Mouse (Mus musculus) neural tube, embryonic 13.5 days (tissue): ENCODE measurements at regions not wholly inside any gene's neighbourhood (a gene's known extent, or its start where the extent isn't known, plus 50 kb on each side); places are given as distances from the start of the nearest gene placed in this dataset.

ENCODE experiments used
- ATAC-seq: fragments of 200-750 bp; cut with Nextera tagmentation; 2 replicates; pipeline ENCODE4 v1.8.0; 2017; ENCODE audit warnings: low read depth, mild to moderate bottlenecking, moderate TSS enrichment, moderate library complexity
- H3K27ac ChIP-seq: fragments of 300-500 bp; sonication (generic); replicated peaks from 2 replicates; pipeline ENCODE4 v1.5.1; 2015; ENCODE audit warnings: moderate library complexity, mild to moderate bottlenecking, inconsistent platforms
- H3K27me3 ChIP-seq: fragments of 300-500 bp; sonication (generic); 2 replicates; pipeline ENCODE4 v1.6.1; 2015; ENCODE audit warnings: mild to moderate bottlenecking, inconsistent platforms
- H3K36me3 ChIP-seq: fragments of 300-500 bp; sonication (generic); 2 replicates; pipeline ENCODE4 v1.6.1; 2015; ENCODE audit warnings: mild to moderate bottlenecking, inconsistent platforms
- H3K4me1 ChIP-seq: fragments of 300-500 bp; sonication (generic); replicated peaks from 2 replicates; pipeline ENCODE4 v1.6.1; 2015; ENCODE audit warnings: inconsistent platforms
- H3K4me2 ChIP-seq: fragments of 300-500 bp; sonication (generic); 2 replicates; pipeline ENCODE4 v1.6.1; 2015; ENCODE audit warnings: inconsistent platforms, mild to moderate bottlenecking, moderate library complexity
- H3K4me3 ChIP-seq: fragments of 300-500 bp; sonication (generic); 2 replicates; pipeline ENCODE4 v1.5.1; 2015; ENCODE audit warnings: mild to moderate bottlenecking, inconsistent platforms
- H3K9ac ChIP-seq: fragments of 300-500 bp; sonication (generic); 2 replicates; pipeline ENCODE4 v1.6.1; 2015; ENCODE audit warnings: moderate library complexity, mild to moderate bottlenecking, inconsistent platforms
- H3K9me3 ChIP-seq: fragments of 300-500 bp; sonication (generic); 2 replicates; pipeline ENCODE4 v1.6.1; 2016; ENCODE audit warnings: inconsistent platforms
- WGBS: fragments of 180-500 bp; shearing (Covaris S2); methylation state at CpG from one replicate; pipeline ENCODE4 v1.1.7; 2015; 5-methylcytosine and 5-hydroxymethylcytosine counted together

DNA sequence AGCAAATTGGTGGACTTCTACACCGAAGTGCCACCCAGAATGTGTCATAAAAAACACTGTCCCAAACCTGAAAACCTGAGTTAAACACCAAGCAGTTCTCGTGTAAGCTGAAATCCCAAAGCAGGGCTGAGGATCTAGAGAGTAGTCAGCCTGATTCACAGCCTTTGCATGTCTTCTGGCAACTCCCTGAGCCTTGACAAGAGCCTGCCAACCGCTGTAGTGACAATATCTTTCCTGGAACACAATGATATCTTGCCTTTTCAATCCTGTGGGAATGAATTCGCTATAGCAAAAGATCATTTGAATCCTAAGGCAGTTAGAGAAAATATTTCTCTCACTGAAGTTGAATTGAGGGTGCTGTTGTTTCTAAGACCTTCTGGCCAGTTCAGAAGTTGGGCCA is 110.4 kb downstream of the Tbx19 start:
- H3K4me3 ChIP-seq = no peak overlapping the region
- peaks cover 13% of the 10 kb centered on the region for H3K4me1 ChIP-seq
- no peak overlapping the region for H3K4me2 ChIP-seq
- ATAC-seq = no peak
- no peaks in the 10 kb centered on the region for H3K9me3 ChIP-seq
- WGBS = 84% methylated on average over 4 of the region's 4 CpGs
- no peak overlapping the region for H3K27ac ChIP-seq
- no peaks in the 10 kb centered on the region for H3K27me3 ChIP-seq
- no peaks in the 10 kb centered on the region for H3K36me3 ChIP-seq
- no peak overlapping the region for H3K9ac ChIP-seq

DNA sequence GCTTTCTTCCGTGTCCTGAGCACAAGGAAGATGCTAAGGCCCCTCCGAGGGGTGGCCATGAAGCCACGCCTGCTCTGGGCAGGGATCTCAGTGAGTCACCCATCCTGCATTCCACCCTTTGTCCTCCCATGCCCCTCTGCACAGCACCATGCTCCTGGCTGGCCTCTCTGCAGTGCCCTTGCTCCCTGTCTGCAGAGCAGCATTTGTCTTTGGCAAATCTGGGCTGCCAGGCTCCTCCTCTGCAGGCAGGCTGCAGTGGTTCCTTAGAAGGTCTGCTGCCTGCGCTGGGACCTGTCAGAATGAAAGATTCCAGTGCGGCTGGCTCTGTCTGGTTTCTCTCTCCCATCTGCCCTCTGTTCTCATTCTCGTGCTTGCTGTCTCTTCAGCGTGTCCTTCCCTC is 111.3 kb upstream of the Xcl1 start:
- WGBS = 18% methylated on average over 7 of the region's 7 CpGs
- Histone ChIP-seq H3K4me3 (no peak overlapping the region), H3K36me3 (no peaks in the 10 kb centered on the region), H3K27me3 (no peaks in the 10 kb centered on the region), H3K9me3 (no peaks in the 10 kb centered on the region), H3K9ac (peak overlapping the region; percentile 53; the same call in 1 of the 2 replicates), H3K4me2 (no peak overlapping the region), H3K27ac (peak overlapping the region; percentile 64), H3K4me1 (peaks cover 13% of the 10 kb centered on the region)
- ATAC-seq = peak; percentile 89

DNA sequence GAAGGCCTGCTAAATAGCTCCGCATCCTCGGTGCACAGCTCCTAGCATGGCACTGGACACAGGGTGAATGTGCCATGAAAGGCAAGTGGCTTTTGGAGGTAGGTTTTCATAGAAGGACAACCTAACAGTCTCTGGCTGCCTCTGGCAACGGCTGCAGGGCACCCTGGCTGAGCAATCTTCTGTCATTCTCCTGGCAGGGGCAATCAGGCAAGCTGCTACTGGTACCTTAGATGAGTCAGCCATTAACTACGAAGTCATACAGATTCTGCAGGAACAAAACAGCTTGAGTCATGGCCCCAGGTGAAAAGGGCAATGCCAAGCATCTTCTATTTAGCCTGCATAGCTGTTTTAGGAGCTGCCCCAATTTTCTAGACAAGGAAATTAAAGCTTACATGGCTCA is 110.7 kb upstream of the Xcl1 start:
- Histone ChIP-seq H3K36me3 (no peaks in the 10 kb centered on the region), H3K27me3 (no peaks in the 10 kb centered on the region), H3K27ac (peak overlapping the region; percentile 64), H3K9me3 (no peaks in the 10 kb centered on the region), H3K4me2 (no peak overlapping the region), H3K4me1 (peaks cover 13% of the 10 kb centered on the region), H3K4me3 (no peak overlapping the region), H3K9ac (0 out of 2 replicates have a peak overlapping the region, but pooled peaks have one; percentile 19)
- no peak for ATAC-seq
- 62% methylated on average over 4 of the region's 4 CpGs for WGBS

DNA sequence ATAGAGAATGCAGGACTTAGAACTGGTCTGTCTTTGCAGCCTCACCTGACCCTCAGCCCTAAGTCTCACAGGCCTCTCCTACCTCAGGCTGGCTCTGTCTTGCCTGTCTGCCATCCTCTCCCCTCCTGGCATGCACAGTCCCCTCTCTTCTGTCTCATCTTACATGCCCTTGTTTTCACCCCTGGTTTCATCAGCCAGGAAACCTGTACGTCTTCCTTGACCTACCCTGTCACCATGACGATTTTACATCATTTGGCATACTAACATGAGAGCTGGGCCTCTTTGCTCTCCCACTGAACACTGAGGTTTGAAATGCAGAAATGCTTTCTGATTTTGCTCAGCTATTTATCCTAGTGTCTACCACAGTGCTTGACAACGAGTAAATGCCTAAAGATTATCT is 108.0 kb upstream of the Xcl1 start:
- H3K27me3 ChIP-seq = no peaks in the 10 kb centered on the region
- ATAC-seq = no peak
- no peaks in the 10 kb centered on the region for H3K36me3 ChIP-seq
- WGBS = 57% methylated on average over 3 of the region's 3 CpGs
- no peaks in the 10 kb centered on the region for H3K9me3 ChIP-seq
- H3K4me1 ChIP-seq = peaks cover 13% of the 10 kb centered on the region
- no peak overlapping the region for H3K4me2 ChIP-seq
- H3K9ac ChIP-seq = no peak overlapping the region
- no peak overlapping the region for H3K27ac ChIP-seq
- no peak overlapping the region for H3K4me3 ChIP-seq

DNA sequence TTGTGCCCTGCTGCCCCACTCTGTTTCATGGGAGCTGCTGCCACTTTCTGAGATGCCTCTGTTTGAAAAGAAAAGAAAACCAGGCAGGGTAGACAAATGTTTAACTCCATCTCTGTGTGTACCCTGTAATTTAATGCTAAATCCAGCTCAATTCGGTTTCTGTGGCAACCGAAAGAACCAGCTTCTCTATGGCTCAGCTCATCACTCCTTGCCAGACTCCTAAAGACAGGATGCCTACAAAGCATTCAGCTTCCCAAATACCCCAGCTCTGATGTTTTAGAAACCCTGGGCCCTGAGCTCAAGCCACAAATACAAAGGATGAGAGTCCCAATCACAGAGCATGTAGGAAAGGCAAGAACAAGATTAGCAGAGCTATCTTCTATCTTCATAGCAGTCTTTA is 106.8 kb upstream of the Xcl1 start:
- ATAC-seq = peak; percentile 48; the same call in 1 of the 2 replicates
- H3K27me3 ChIP-seq = no peaks in the 10 kb centered on the region
- peaks cover 13% of the 10 kb centered on the region for H3K4me1 ChIP-seq
- H3K9me3 ChIP-seq = no peaks in the 10 kb centered on the region
- H3K4me2 ChIP-seq = no peak overlapping the region
- no peaks in the 10 kb centered on the region for H3K36me3 ChIP-seq
- no peak overlapping the region for H3K9ac ChIP-seq
- H3K27ac ChIP-seq = no peak overlapping the region
- H3K4me3 ChIP-seq = no peak overlapping the region
- WGBS = 67% methylated on average over 2 of the region's 2 CpGs

DNA sequence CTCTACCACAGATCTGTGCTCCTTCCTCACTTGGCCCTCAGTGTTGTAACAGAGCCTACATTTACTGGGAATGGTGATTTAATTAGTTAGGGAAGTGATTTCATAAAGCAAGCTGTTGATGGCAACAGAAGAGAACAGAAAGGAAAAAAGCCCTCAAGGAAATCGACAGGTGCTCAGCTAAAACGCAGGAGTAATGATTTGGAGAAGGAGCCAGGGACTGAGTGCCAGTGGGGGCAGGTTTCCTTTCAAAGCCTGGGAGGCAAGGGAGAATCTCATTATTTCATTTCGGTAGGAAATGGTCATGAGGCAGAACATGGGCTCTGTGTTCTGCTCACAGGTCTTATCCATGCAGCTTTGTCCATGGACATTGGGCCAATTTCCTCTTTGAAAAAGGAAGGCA is 101.3 kb upstream of the Xcl1 start:
- Histone ChIP-seq H3K9ac (no peak overlapping the region), H3K4me2 (no peak overlapping the region), H3K36me3 (no peaks in the 10 kb centered on the region), H3K4me1 (no peaks in the 10 kb centered on the region), H3K27me3 (no peaks in the 10 kb centered on the region), H3K27ac (no peak overlapping the region), H3K9me3 (no peaks in the 10 kb centered on the region), H3K4me3 (no peak overlapping the region)
- no peak for ATAC-seq
- WGBS = 76% methylated on average over 3 of the region's 3 CpGs

DNA sequence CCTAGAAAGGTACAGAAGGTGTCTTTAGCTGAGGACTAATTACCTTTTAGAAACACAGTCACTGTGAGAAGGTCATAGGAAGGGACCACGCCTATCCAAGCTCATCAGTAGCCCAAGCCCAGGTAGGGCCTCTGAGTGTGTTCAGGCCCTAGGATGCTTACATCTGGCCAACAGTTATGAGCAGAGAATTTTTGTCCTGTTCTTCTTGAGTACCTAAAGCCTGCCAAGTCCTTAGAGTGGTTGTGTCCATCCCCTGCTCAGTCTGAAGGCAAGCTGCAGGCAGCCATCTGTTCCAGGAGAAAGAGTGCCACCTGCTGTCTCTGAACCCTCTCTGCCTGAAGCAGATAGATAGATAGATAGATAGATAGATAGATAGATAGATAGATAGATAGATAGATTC is 100.3 kb upstream of the Xcl1 start:
- H3K4me3 ChIP-seq = no peak overlapping the region
- no peaks in the 10 kb centered on the region for H3K9me3 ChIP-seq
- H3K4me2 ChIP-seq = no peak overlapping the region
- H3K9ac ChIP-seq = no peak overlapping the region
- H3K27me3 ChIP-seq = no peaks in the 10 kb centered on the region
- H3K36me3 ChIP-seq = no peaks in the 10 kb centered on the region
- no peak overlapping the region for H3K27ac ChIP-seq
- WGBS = 97% methylated on average over 1 of the region's 1 CpGs
- ATAC-seq = no peak
- no peaks in the 10 kb centered on the region for H3K4me1 ChIP-seq

DNA sequence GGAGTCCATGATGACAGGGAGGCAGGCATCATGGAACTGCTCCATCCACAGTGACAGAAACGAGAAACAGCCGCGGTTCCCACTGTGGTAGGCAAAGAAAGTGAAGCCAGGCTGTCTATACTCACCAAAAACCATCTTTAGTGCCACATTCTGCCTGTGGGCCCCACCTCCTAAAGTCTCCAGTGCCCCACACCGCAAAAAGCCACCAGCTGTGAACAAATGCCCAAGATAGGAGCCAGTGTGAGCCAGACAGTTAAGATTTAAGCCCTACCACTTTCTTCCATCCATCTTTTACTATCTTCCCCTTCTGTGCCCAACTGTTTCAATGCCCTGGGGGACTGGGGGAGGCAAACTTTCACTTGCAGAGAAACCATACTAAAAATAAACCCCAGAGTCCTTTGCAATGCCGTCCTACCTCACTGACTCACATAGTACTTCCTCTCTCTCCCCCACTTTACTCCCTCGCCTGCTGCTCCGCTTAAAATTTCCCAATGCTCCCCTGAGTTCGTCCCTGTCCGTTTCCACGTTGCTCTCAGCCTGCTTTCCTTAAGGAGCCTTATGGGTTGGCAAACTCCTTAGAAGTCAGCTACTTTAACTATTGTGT is 85.7 kb upstream of the Xcl1 start:
- no peak overlapping the region for H3K27ac ChIP-seq
- no peak overlapping the region for H3K4me2 ChIP-seq
- H3K4me3 ChIP-seq = no peak overlapping the region
- 73% methylated on average over 10 of the region's 10 CpGs for WGBS
- no peaks in the 10 kb centered on the region for H3K9me3 ChIP-seq
- H3K36me3 ChIP-seq = no peaks in the 10 kb centered on the region
- no peaks in the 10 kb centered on the region for H3K27me3 ChIP-seq
- peaks cover 17% of the 10 kb centered on the region for H3K4me1 ChIP-seq
- ATAC-seq = no peak
- no peak overlapping the region for H3K9ac ChIP-seq

DNA sequence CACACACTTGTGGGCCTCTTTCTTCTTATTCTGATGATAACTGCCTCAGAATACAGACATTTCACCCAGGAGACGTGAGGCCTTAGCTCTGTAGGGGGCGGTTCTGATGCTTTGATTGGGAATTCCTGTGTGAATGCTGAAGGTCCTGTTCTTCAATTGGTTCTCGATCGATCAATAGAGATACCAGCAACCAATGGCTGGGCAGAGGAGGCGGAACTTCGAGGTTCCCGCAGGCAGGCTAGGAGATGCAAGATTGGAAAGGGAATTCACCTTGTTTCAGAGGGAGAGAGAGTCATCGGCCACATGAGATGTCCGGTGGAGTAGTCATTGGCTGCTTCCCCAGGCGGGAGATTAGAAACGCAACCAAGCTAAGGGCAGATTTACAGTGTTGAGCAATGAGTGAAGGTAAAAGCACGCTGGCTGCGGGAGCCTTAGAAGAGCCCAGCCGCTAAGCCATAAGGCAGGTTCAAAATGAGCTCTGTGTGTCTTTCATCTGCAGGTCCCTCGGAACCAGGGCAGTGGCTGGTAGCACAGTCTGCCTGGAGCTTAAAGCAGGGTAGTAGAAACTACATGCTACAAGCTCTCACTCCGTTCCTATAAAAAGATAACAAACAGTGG is 83.5 kb upstream of the Xcl1 start:
- ATAC-seq = peak; percentile 97
- WGBS = 15% methylated on average over 16 of the region's 16 CpGs
- Histone ChIP-seq H3K4me1 (peaks cover 17% of the 10 kb centered on the region), H3K4me3 (peak overlapping the region; percentile 39), H3K4me2 (peak overlapping the region; percentile 58), H3K9me3 (no peaks in the 10 kb centered on the region), H3K27ac (peak overlapping the region; percentile 75), H3K36me3 (no peaks in the 10 kb centered on the region), H3K9ac (peak overlapping the region; percentile 53; the same call in 1 of the 2 replicates), H3K27me3 (no peaks in the 10 kb centered on the region)

DNA sequence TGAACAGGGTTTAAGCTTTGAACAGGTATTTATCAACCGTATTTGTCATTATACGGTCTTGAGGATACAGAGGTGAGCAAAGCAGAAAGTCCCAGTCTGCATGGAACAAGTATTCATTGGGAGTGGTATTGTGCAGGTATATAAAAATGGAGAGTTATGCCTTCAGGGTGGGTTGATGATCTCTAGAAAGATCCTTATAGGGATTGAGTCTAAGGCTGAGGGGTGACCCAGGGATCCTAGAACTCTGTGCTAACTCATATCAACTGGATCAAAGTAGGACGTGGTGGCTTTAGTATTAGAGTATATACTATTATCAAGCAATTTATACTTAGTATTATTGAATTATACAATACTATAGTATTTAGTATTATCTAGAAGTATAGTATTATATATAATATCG is 82.9 kb upstream of the Xcl1 start:
- H3K4me2 ChIP-seq = peak overlapping the region; percentile 58
- H3K27ac ChIP-seq = peak overlapping the region; percentile 38; the same call in 1 of the 2 replicates
- H3K36me3 ChIP-seq = no peaks in the 10 kb centered on the region
- no peaks in the 10 kb centered on the region for H3K9me3 ChIP-seq
- H3K4me3 ChIP-seq = no peak overlapping the region
- H3K27me3 ChIP-seq = no peaks in the 10 kb centered on the region
- peaks cover 17% of the 10 kb centered on the region for H3K4me1 ChIP-seq
- 88% methylated on average over 4 of the region's 4 CpGs for WGBS
- ATAC-seq = peak; percentile 42; the same call in 1 of the 2 replicates
- H3K9ac ChIP-seq = no peak overlapping the region

DNA sequence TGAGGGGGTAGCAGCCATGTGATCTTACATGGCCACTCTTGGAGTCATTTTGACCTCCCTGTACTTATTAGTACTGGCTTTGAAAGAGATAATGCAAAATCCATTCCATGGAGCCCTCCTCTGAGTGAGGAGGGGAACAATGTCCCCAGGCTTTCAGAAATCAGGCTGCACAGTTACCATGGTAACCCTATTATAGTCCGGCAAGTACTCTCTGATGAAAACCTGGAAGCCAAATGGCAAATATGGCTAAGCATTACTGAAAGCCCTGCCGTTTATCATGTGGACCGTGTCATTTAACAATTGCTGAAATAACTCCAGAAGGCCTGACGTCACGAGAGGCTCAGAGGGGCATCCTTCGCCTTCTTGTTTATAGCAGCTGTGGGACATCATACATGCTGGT is 82.5 kb upstream of the Xcl1 start:
- Histone ChIP-seq H3K36me3 (no peaks in the 10 kb centered on the region), H3K27ac (peak overlapping the region; percentile 38; the same call in 1 of the 2 replicates), H3K9me3 (no peaks in the 10 kb centered on the region), H3K4me2 (no peak overlapping the region), H3K4me3 (no peak overlapping the region), H3K27me3 (no peaks in the 10 kb centered on the region), H3K4me1 (peaks cover 17% of the 10 kb centered on the region), H3K9ac (no peak overlapping the region)
- WGBS = 32% methylated on average over 6 of the region's 6 CpGs
- peak; percentile 16; the same call in 1 of the 2 replicates for ATAC-seq

DNA sequence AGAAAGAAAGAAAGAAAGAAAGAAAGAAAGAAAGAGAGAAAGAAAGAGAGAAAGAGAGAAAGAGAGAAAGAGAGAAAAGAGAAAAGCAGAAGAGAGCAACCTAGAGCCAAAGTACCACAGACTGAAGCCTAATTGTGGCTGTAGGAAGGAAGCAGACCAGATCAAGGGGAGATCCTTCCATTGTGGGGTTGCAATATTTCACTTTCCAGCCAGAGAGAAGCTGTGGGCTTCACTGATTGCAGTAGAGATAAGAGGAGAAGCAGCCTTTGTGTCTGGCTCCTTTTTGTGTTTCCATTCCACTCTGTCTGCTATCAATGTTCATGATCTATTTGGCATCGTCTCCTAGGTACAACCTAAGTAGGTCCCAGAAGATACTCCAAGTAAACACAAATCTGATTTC is 79.0 kb upstream of the Xcl1 start:
- peaks cover 14% of the 10 kb centered on the region for H3K4me1 ChIP-seq
- 89% methylated on average over 1 of the region's 1 CpGs for WGBS
- no peak overlapping the region for H3K4me2 ChIP-seq
- no peak for ATAC-seq
- no peak overlapping the region for H3K4me3 ChIP-seq
- H3K36me3 ChIP-seq = no peaks in the 10 kb centered on the region
- no peaks in the 10 kb centered on the region for H3K27me3 ChIP-seq
- no peak overlapping the region for H3K9ac ChIP-seq
- H3K9me3 ChIP-seq = no peaks in the 10 kb centered on the region
- no peak overlapping the region for H3K27ac ChIP-seq

DNA sequence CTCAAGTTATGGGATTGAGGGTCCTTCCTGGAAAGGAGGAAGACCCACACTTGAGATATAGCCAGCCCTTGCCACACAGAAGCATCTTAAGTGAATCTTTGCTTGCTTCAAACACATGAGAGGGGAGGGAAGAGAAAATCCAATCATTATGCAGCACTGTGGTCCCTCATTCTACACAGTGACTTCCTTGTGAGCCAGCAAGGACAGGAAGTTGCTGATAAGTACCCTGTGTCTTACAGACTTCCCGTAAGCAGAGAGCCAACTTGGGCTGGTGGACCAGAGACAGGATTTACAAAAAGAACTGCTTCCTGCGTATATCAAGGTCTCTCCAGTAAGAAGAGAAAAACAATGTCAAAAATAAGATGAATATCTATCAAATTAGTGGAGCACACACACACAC is 78.1 kb upstream of the Xcl1 start:
- WGBS = 85% methylated on average over 2 of the region's 2 CpGs
- ATAC-seq = no peak

More for the DNA sequence above, 78.1 kb upstream of the Xcl1 start:
- Histone ChIP-seq H3K27me3 (no peaks in the 10 kb centered on the region), H3K9ac (no peak overlapping the region), H3K4me2 (no peak overlapping the region), H3K27ac (no peak overlapping the region), H3K36me3 (no peaks in the 10 kb centered on the region), H3K9me3 (no peaks in the 10 kb centered on the region), H3K4me1 (peaks cover 9% of the 10 kb centered on the region), H3K4me3 (no peak overlapping the region)
